ENCODE assay signal across 9 mouse cellular contexts in the genomic region with DNA sequence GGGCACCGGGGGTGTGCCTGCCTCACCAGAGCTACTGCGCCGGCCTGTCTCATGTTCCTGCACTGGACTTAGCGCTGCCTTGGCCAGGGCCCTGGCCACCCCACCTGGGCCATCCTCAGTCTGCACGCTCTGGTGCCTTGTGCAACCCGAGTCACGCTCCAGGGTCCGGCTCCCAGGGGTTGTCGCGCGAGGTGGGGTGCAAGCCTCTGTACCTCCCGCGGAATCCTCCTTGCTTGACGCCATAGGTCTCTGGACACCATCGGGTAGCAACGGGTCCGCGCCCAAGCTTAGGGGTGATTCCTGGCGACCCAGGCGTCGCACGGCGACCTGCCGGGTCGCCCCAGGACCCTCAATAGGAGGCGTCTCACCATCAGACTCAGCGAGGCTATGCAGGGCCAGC. TPM values are rescaled to one million over a fixed set of nuclear protein-coding genes. Genes with fewer than 3 reads are reported as not detected.
DNase-seq lines count a peak whose midpoint lies in the region; ATAC-seq lines count a peak whose summit lies in the region.
"Had no signal": no experiment of that assay in that cellular context is flagged by ENCODE, and none has a peak within 500 bp of the region (broad histone marks: within the 10 kb centered on the region; RNA-seq: fewer than 3 reads in every experiment).

No protein-coding gene starts in this region.

- peak overlapping the region; percentile 44 for H3K4me2 ChIP-seq in midbrain, embryonic 11.5 days
- no peak overlapping the region for H3K4me2 ChIP-seq in midbrain, embryonic 15.5 days
- peak overlapping the region; percentile 80 for H3K4me2 ChIP-seq in intestine, embryonic 15.5 days (replicated peaks)
- H3K4me2 ChIP-seq in stomach, embryonic 14.5 days (replicated peaks; ENCODE audit: low read depth, low read length) = peak overlapping the region; percentile 75

- peaks cover 19% of the 10 kb centered on the region for H3K27me3 ChIP-seq in erythroblast, embryonic 14.5 days (ENCODE audit: control insufficient read depth)
- H3K27me3 ChIP-seq in midbrain, embryonic 11.5 days (ENCODE audit: control insufficient read depth, insufficient read depth, low read length) = peaks cover 43% of the 10 kb centered on the region
- peaks cover 35% of the 10 kb centered on the region for H3K27me3 ChIP-seq in midbrain, embryonic 15.5 days (replicated peaks)
- peaks cover 37% of the 10 kb centered on the region for H3K27me3 ChIP-seq in intestine, embryonic 15.5 days (replicated peaks)
- H3K27me3 ChIP-seq in stomach, embryonic 14.5 days (ENCODE audit: control insufficient read depth, insufficient read depth, low read length) = peaks cover 24% of the 10 kb centered on the region

- peaks cover 80% of the 10 kb centered on the region for H3K4me1 ChIP-seq in erythroblast, embryonic 14.5 days (ENCODE audit: control insufficient read depth)
- H3K4me1 ChIP-seq in midbrain, embryonic 11.5 days (ENCODE audit: control insufficient read depth, insufficient read depth, low read length) = peaks cover 13% of the 10 kb centered on the region
- peaks cover 16% of the 10 kb centered on the region; the same call in 1 of the 2 replicates for H3K4me1 ChIP-seq in midbrain, embryonic 15.5 days
- peaks cover 8% of the 10 kb centered on the region; the same call in 1 of the 2 replicates for H3K4me1 ChIP-seq in intestine, embryonic 15.5 days (replicated peaks)
- H3K4me1 ChIP-seq in stomach, embryonic 14.5 days (ENCODE audit: control insufficient read depth, insufficient read depth, low read length) = no peaks in the 10 kb centered on the region; the same call in 1 of the 2 replicates

- no peak overlapping the region for H3K9ac ChIP-seq in midbrain, embryonic 11.5 days (ENCODE audit: low read length)
- H3K9ac ChIP-seq in midbrain, embryonic 15.5 days = no peak overlapping the region
- H3K9ac ChIP-seq in intestine, embryonic 15.5 days = no peak overlapping the region
- no peak overlapping the region for H3K9ac ChIP-seq in stomach, embryonic 14.5 days (replicated peaks; ENCODE audit: low read depth, low read length)

- 21% methylated on average over 27 of the region's 27 CpGs for WGBS in midbrain, embryonic 11.5 days
- WGBS in midbrain, embryonic 15.5 days = 18% methylated on average over 27 of the region's 27 CpGs
- WGBS in intestine, embryonic 15.5 days = 22% methylated on average over 27 of the region's 27 CpGs
- WGBS in stomach, embryonic 14.5 days = 22% methylated on average over 27 of the region's 27 CpGs

- ATAC-seq in erythroblast, adult 5-6 weeks (replicated peaks; ENCODE audit: low FRiP score, poor library complexity, severe bottlenecking) = no peak
- ATAC-seq in midbrain, embryonic 11.5 days (ENCODE audit: low FRiP score) = no peak
- no peak for ATAC-seq in midbrain, embryonic 15.5 days (replicated peaks)
- no peak for ATAC-seq in intestine, embryonic 15.5 days
- no peak for ATAC-seq in stomach, embryonic 14.5 days (ENCODE audit: insufficient number of reproducible peaks, insufficient read depth, low FRiP score, low read depth)
- ATAC-seq in granulocyte monocyte progenitor cell, adult 5-6 weeks (replicated peaks; ENCODE audit: poor library complexity, severe bottlenecking) = no peak

- H3K36me3 ChIP-seq in erythroblast, embryonic 14.5 days (ENCODE audit: control insufficient read depth) = peaks cover 45% of the 10 kb centered on the region
- no peaks in the 10 kb centered on the region for H3K36me3 ChIP-seq in midbrain, embryonic 11.5 days (ENCODE audit: control insufficient read depth, insufficient read depth, low read length)
- H3K36me3 ChIP-seq in midbrain, embryonic 15.5 days (replicated peaks) = peaks cover 53% of the 10 kb centered on the region
- H3K36me3 ChIP-seq in intestine, embryonic 15.5 days = no peaks in the 10 kb centered on the region
- H3K36me3 ChIP-seq in stomach, embryonic 14.5 days (ENCODE audit: control insufficient read depth, insufficient read depth, low read length) = no peaks in the 10 kb centered on the region

- no peaks in the 10 kb centered on the region for H3K9me3 ChIP-seq in erythroblast, embryonic 14.5 days (ENCODE audit: control insufficient read depth, low read length)
- no peaks in the 10 kb centered on the region for H3K9me3 ChIP-seq in midbrain, embryonic 11.5 days (ENCODE audit: control insufficient read depth, low read length)
- no peaks in the 10 kb centered on the region for H3K9me3 ChIP-seq in midbrain, embryonic 15.5 days
- no peaks in the 10 kb centered on the region for H3K9me3 ChIP-seq in intestine, embryonic 15.5 days
- no peaks in the 10 kb centered on the region for H3K9me3 ChIP-seq in stomach, embryonic 14.5 days (ENCODE audit: control insufficient read depth, low read depth, low read length)

- H3K27ac ChIP-seq in midbrain, embryonic 11.5 days (ENCODE audit: low read depth, low read length) = no peak overlapping the region
- H3K27ac ChIP-seq in midbrain, embryonic 15.5 days = no peak overlapping the region
- no peak overlapping the region for H3K27ac ChIP-seq in intestine, embryonic 15.5 days
- H3K27ac ChIP-seq in stomach, embryonic 14.5 days (ENCODE audit: low read length) = no peak overlapping the region
- H3K27ac ChIP-seq: left cerebral cortex, adult 2 months had no signal

- no peak for DNase-seq in midbrain, embryonic 11.5 days (ENCODE audit: low spot score, missing footprints)
- no peak for DNase-seq in thymus, postnatal 25 days

- H3K4me3 ChIP-seq in erythroblast, embryonic 14.5 days (replicated peaks) = peak overlapping the region; percentile 75
- no peak overlapping the region for H3K4me3 ChIP-seq in midbrain, embryonic 11.5 days (ENCODE audit: low read depth, low read length)
- H3K4me3 ChIP-seq in midbrain, embryonic 15.5 days = no peak overlapping the region
- peak overlapping the region; percentile 39 for H3K4me3 ChIP-seq in intestine, embryonic 15.5 days (replicated peaks)
- H3K4me3 ChIP-seq in stomach, embryonic 14.5 days (ENCODE audit: low read depth, low read length) = peak overlapping the region; percentile 39

RNA-seq across cellular contexts. Expression of a gene that starts 4.0 kb away (rescaled TPM):
- 4.8 and 7.7 TPM in 2 replicates for polyA plus RNA-seq in erythroblast, embryonic 14.5 days (2012)
- total RNA-seq in erythroblast, adult 5-6 weeks (2015; ENCODE audit: low replicate concordance) = 31.9 and 44.9 TPM in 2 replicates
- 85.2 and 99.8 TPM in 2 replicates for total RNA-seq in erythroblast, adult 5-6 weeks (2017; ENCODE audit: low replicate concordance)
- polyA plus RNA-seq in midbrain, embryonic 11.5 days (2014; fragmentation: Nextera tagmentation; extraction: Ambion mirVana) = 4.3 and 4.6 TPM in 2 replicates
- polyA plus RNA-seq in midbrain, embryonic 15.5 days (2015; fragmentation: Nextera tagmentation; extraction: Ambion mirVana) = 7.1 and 7.6 TPM in 2 replicates
- 8.7 and 10.2 TPM in 2 replicates for polyA plus RNA-seq in intestine, embryonic 15.5 days (2015; fragmentation: Nextera tagmentation; extraction: Ambion mirVana)
- 14.7 and 17.9 TPM in 2 replicates for polyA plus RNA-seq in stomach, embryonic 14.5 days (2014; fragmentation: Nextera tagmentation; extraction: Ambion mirVana)
- total RNA-seq in granulocyte monocyte progenitor cell, adult 5-6 weeks (2014; fragmentation: Nextera tagmentation) = 35.6 and 55.5 TPM in 2 replicates
- 59.6 and 117 TPM in 2 replicates for total RNA-seq in granulocyte monocyte progenitor cell, adult 5-6 weeks (2017)

RNA-seq across cellular contexts. Expression of a gene that starts 10.7 kb away (rescaled TPM):
- polyA plus RNA-seq in erythroblast, embryonic 14.5 days (2012) = 358 and 362 TPM in 2 replicates
- 58.9 and 59.8 TPM in 2 replicates for total RNA-seq in erythroblast, adult 5-6 weeks (2015; ENCODE audit: low replicate concordance)
- 85.0 and 116 TPM in 2 replicates for total RNA-seq in erythroblast, adult 5-6 weeks (2017; ENCODE audit: low replicate concordance)
- polyA plus RNA-seq in midbrain, embryonic 11.5 days (2014; fragmentation: Nextera tagmentation; extraction: Ambion mirVana) = 13.7 and 14.4 TPM in 2 replicates
- polyA plus RNA-seq in midbrain, embryonic 15.5 days (2015; fragmentation: Nextera tagmentation; extraction: Ambion mirVana) = 0.65 and 0.79 TPM in 2 replicates
- polyA plus RNA-seq in intestine, embryonic 15.5 days (2015; fragmentation: Nextera tagmentation; extraction: Ambion mirVana) = 6.4 and 7.7 TPM in 2 replicates
- polyA plus RNA-seq in stomach, embryonic 14.5 days (2014; fragmentation: Nextera tagmentation; extraction: Ambion mirVana) = 2.3 and 2.4 TPM in 2 replicates
- 0.52 and 1.0 TPM in 2 replicates for total RNA-seq in granulocyte monocyte progenitor cell, adult 5-6 weeks (2014; fragmentation: Nextera tagmentation)
- 0.43 and 0.72 TPM in 2 replicates for total RNA-seq in granulocyte monocyte progenitor cell, adult 5-6 weeks (2017)

RNA-seq across cellular contexts. Expression of a gene that starts 18.7 kb away (rescaled TPM):
- 15.0 and 18.3 TPM in 2 replicates for polyA plus RNA-seq in erythroblast, embryonic 14.5 days (2012)
- total RNA-seq in erythroblast, adult 5-6 weeks (2015; ENCODE audit: low replicate concordance) = 7.9 and 14.6 TPM in 2 replicates
- 13.4 and 17.6 TPM in 2 replicates for total RNA-seq in erythroblast, adult 5-6 weeks (2017; ENCODE audit: low replicate concordance)
- 24.6 and 31.8 TPM in 2 replicates for polyA plus RNA-seq in midbrain, embryonic 11.5 days (2014; fragmentation: Nextera tagmentation; extraction: Ambion mirVana)
- 36.1 and 37.1 TPM in 2 replicates for polyA plus RNA-seq in midbrain, embryonic 15.5 days (2015; fragmentation: Nextera tagmentation; extraction: Ambion mirVana)
- 42.8 and 49.2 TPM in 2 replicates for polyA plus RNA-seq in intestine, embryonic 15.5 days (2015; fragmentation: Nextera tagmentation; extraction: Ambion mirVana)
- polyA plus RNA-seq in stomach, embryonic 14.5 days (2014; fragmentation: Nextera tagmentation; extraction: Ambion mirVana) = 29.3 and 30.8 TPM in 2 replicates
- total RNA-seq in granulocyte monocyte progenitor cell, adult 5-6 weeks (2014; fragmentation: Nextera tagmentation) = 23.2 and 25.8 TPM in 2 replicates
- total RNA-seq in granulocyte monocyte progenitor cell, adult 5-6 weeks (2017) = 20.1 and 30.3 TPM in 2 replicates

RNA-seq across cellular contexts. Expression of a gene that starts 24.8 kb away (rescaled TPM):
- 0.01 and 0.08 TPM in 2 replicates for polyA plus RNA-seq in erythroblast, embryonic 14.5 days (2012)
- not detected in 2 replicates for total RNA-seq in erythroblast, adult 5-6 weeks (2015; ENCODE audit: low replicate concordance)
- total RNA-seq in erythroblast, adult 5-6 weeks (2017; ENCODE audit: low replicate concordance) = 0.28 TPM in 1 of 2 replicates, not detected in the other
- polyA plus RNA-seq in midbrain, embryonic 11.5 days (2014; fragmentation: Nextera tagmentation; extraction: Ambion mirVana) = 8.8 and 10.2 TPM in 2 replicates
- polyA plus RNA-seq in midbrain, embryonic 15.5 days (2015; fragmentation: Nextera tagmentation; extraction: Ambion mirVana) = 76.2 and 84.8 TPM in 2 replicates
- 1.6 TPM in 2 replicates for polyA plus RNA-seq in intestine, embryonic 15.5 days (2015; fragmentation: Nextera tagmentation; extraction: Ambion mirVana)
- 2.2 and 3.2 TPM in 2 replicates for polyA plus RNA-seq in stomach, embryonic 14.5 days (2014; fragmentation: Nextera tagmentation; extraction: Ambion mirVana)
- not detected in 2 replicates for total RNA-seq in granulocyte monocyte progenitor cell, adult 5-6 weeks (2014; fragmentation: Nextera tagmentation)
- not detected in 2 replicates for total RNA-seq in granulocyte monocyte progenitor cell, adult 5-6 weeks (2017)

RNA-seq across cellular contexts. Expression of a gene that starts 34.4 kb away (rescaled TPM):
- not detected in 2 replicates for polyA plus RNA-seq in erythroblast, embryonic 14.5 days (2012)
- total RNA-seq in erythroblast, adult 5-6 weeks (2015; ENCODE audit: low replicate concordance) = not detected in 2 replicates
- not detected in 2 replicates for total RNA-seq in erythroblast, adult 5-6 weeks (2017; ENCODE audit: low replicate concordance)
- 0.15 TPM in 1 of 2 replicates, not detected in the other for polyA plus RNA-seq in midbrain, embryonic 11.5 days (2014; fragmentation: Nextera tagmentation; extraction: Ambion mirVana)
- polyA plus RNA-seq in midbrain, embryonic 15.5 days (2015; fragmentation: Nextera tagmentation; extraction: Ambion mirVana) = 2.8 and 3.4 TPM in 2 replicates
- polyA plus RNA-seq in intestine, embryonic 15.5 days (2015; fragmentation: Nextera tagmentation; extraction: Ambion mirVana) = 0.31 and 0.51 TPM in 2 replicates
- polyA plus RNA-seq in stomach, embryonic 14.5 days (2014; fragmentation: Nextera tagmentation; extraction: Ambion mirVana) = 0.20 TPM in 1 of 2 replicates, not detected in the other
- total RNA-seq in granulocyte monocyte progenitor cell, adult 5-6 weeks (2014; fragmentation: Nextera tagmentation) = not detected in 2 replicates
- not detected in 2 replicates for total RNA-seq in granulocyte monocyte progenitor cell, adult 5-6 weeks (2017)

Comparison
In these comparisons a context has a peak if more than half of its experiments do, and no peak if none do; other contexts are left out.
1. H3K4me3 ChIP-seq: peak in erythroblast, embryonic 14.5 days (single experiment), intestine, embryonic 15.5 days (single experiment) and stomach, embryonic 14.5 days (single experiment); none in midbrain, embryonic 11.5 days (single experiment) and midbrain, embryonic 15.5 days (single experiment).
2. RNA of a gene that starts 10.7 kb away (polyA plus RNA-seq): 358 to 362 TPM in erythroblast, embryonic 14.5 days; 13.7 to 14.4 TPM in midbrain, embryonic 11.5 days, 6.4 to 7.7 TPM in intestine, embryonic 15.5 days, 2.3 to 2.4 TPM in stomach, embryonic 14.5 days and 0.65 to 0.79 TPM in midbrain, embryonic 15.5 days; every median in the first group is over 10 times any median in the second.